Mouse (Mus musculus) ES-Bruce4 (cell line): ENCODE measurements around the gene Hist1h2br. TPM values are rescaled to one million over a fixed set of nuclear protein-coding genes. Genes with fewer than 3 reads are reported as not detected.

ENCODE experiments used
- H3K27ac ChIP-seq: 2 replicates; pipeline ENCODE4 v1.5.1; 2012; ENCODE audit warnings: low read length, inconsistent platforms; ENCODE audit not compliant: insufficient read depth
- H3K27me3 ChIP-seq: 2 replicates; pipeline ENCODE4 v1.6.1; 2012; ENCODE audit warnings: mild to moderate bottlenecking, low read length, inconsistent platforms; ENCODE audit not compliant: control insufficient read depth, poor library complexity, insufficient read depth, severe bottlenecking
- H3K36me3 ChIP-seq: 2 replicates; pipeline ENCODE4 v1.6.1; 2012; ENCODE audit warnings: inconsistent platforms, mild to moderate bottlenecking, low read length, moderate library complexity; ENCODE audit not compliant: control insufficient read depth, poor library complexity, insufficient read depth, severe bottlenecking
- H3K4me1 ChIP-seq: one replicate; pipeline ENCODE4 v1.8.1; 2011; ENCODE audit warnings: low read length; ENCODE audit not compliant: control insufficient read depth, insufficient read depth
- H3K4me3 ChIP-seq: 2 replicates; pipeline ENCODE4 v1.5.1; 2011; ENCODE audit warnings: low read depth, mild to moderate bottlenecking, low read length
- H3K9ac ChIP-seq: 2 replicates; pipeline ENCODE4 v1.6.1; 2012; ENCODE audit warnings: low read depth, mild to moderate bottlenecking, inconsistent platforms; ENCODE audit not compliant: poor library complexity, severe bottlenecking
- H3K9me3 ChIP-seq: replicated peaks from 2 replicates; pipeline ENCODE4 v1.6.1; 2012; ENCODE audit warnings: mild to moderate bottlenecking, low read length, inconsistent platforms; ENCODE audit not compliant: control insufficient read depth, poor library complexity, insufficient read depth, severe bottlenecking
- CTCF ChIP-seq: IDR thresholded peaks from one replicate; pipeline ENCODE4 v1.8.1; 2011; ENCODE audit warnings: low read depth, low read length
- EP300 ChIP-seq: IDR thresholded peaks from 2 replicates; pipeline ENCODE4 v1.6.1; 2011; ENCODE audit warnings: low read depth, low read length; ENCODE audit not compliant: insufficient read depth
- POLR2A ChIP-seq: IDR thresholded peaks from one replicate; pipeline ENCODE4 v1.8.1; 2011; ENCODE audit warnings: low read length; ENCODE audit not compliant: insufficient read depth
- polyA plus RNA-seq: library from polyadenylated mRNA; stranded (reverse); fragments of >200 nt; gene quantifications from 2 replicates; pipeline ENCODE4 v1.2.4, GENCODE M21; 2011; ENCODE audit warnings: low read depth; ENCODE audit not compliant: missing spikeins, insufficient read depth, insufficient read length

Gene Hist1h2br
- polyA plus RNA-seq, 1 experiment, result 27.4 TPM

DNA sequence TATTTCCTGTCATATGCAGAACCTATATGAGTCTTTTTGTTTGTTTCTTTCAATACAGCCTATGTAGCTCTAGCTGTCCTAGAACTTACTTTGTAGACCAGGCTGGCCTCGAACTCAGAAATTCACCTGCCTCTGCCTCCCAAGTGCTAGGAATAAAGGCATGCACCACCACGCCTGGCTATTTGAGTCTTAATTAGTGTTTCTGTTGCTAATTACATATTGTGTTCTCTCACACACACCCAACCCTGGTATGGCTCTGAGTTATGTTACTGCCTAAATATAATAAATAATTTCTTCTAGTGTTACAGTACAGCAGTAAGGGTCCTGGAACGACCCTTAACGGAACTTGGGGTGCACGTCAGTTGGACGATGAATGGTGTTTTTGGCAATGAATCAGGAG lies 47.2 kb downstream of the Hist1h2br start:
- no peak for TF ChIP-seq EP300
- no peak for TF ChIP-seq CTCF
- TF ChIP-seq POLR2A, result no peak
- H3K9me3 ChIP-seq, result no peaks in the 10 kb centered on the region

GRCm38 (mm10) chr13:21881878-21882669 lies 48.5 kb downstream of the Hist1h2br start:
- Histone ChIP-seq H3K27me3 (no peaks in the 10 kb centered on the region), H3K36me3 (no peaks in the 10 kb centered on the region), H3K4me1 (no peaks in the 10 kb centered on the region), H3K9ac (peak overlapping the region; percentile 94), H3K9me3 (no peaks in the 10 kb centered on the region), H3K27ac (peak overlapping the region; percentile 62), H3K4me3 (peak overlapping the region; percentile 98)
- TF ChIP-seq CTCF (no peak), EP300 (no peak), POLR2A (no peak)

More for the DNA sequence above, 47.2 kb downstream of the Hist1h2br start:
- Histone ChIP-seq H3K4me3 (no peak overlapping the region), H3K4me1 (no peaks in the 10 kb centered on the region), H3K36me3 (no peaks in the 10 kb centered on the region), H3K27ac (no peak overlapping the region), H3K9ac (no peak overlapping the region), H3K27me3 (no peaks in the 10 kb centered on the region)

GRCm38 (mm10) chr13:21882760-21883405 lies 49.3 kb downstream of the Hist1h2br start:
- peak overlapping the region; percentile 94 for H3K9ac ChIP-seq
- H3K9me3 ChIP-seq, result no peaks in the 10 kb centered on the region
- TF ChIP-seq EP300 (no peak), POLR2A (no peak), CTCF (no peak)
- H3K4me3 ChIP-seq, result peak overlapping the region; percentile 99
- no peak overlapping the region for H3K27ac ChIP-seq
- no peaks in the 10 kb centered on the region for H3K4me1 ChIP-seq
- H3K36me3 ChIP-seq, result no peaks in the 10 kb centered on the region
- H3K27me3 ChIP-seq, result no peaks in the 10 kb centered on the region

- H3K27ac ChIP-seq, result no peak overlapping the region
- peak overlapping the region; percentile 94 for H3K9ac ChIP-seq
- H3K36me3 ChIP-seq, result no peaks in the 10 kb centered on the region
- peak overlapping the region; percentile 49 for H3K4me3 ChIP-seq
- TF ChIP-seq CTCF, result no peak
- TF ChIP-seq POLR2A, result no peak
- no peak for TF ChIP-seq EP300
- H3K27me3 ChIP-seq, result no peaks in the 10 kb centered on the region
- no peaks in the 10 kb centered on the region for H3K4me1 ChIP-seq
- no peaks in the 10 kb centered on the region for H3K9me3 ChIP-seq
These were observed 49.9 kb downstream of the Hist1h2br start for GRCm38 (mm10) chr13:21883407-21883806.

DNA sequence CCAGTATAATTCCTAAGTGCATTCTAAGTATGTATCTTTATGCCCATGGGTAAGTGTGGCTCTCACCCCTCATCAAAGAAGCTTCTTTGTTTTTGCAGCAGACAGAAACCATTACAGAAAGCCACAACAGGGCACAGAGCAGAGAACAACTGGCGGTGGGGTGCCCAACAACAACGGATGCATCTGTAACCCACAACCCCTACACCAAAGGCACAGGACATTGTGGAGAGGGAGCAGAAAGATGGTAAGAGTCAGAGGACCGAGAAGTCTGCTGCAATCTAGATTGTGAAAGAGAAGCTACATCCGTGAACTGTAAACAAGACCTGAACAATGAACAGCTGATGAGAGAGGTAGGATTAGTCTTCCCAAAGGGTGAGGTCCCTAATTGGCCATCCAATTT lies 51.0 kb downstream of the Hist1h2br start:
- no peak overlapping the region for H3K4me3 ChIP-seq
- no peak for TF ChIP-seq EP300
- no peak for TF ChIP-seq POLR2A
- no peak for TF ChIP-seq CTCF
- H3K9ac ChIP-seq, result no peak overlapping the region
- no peaks in the 10 kb centered on the region for H3K36me3 ChIP-seq
- no peak overlapping the region for H3K27ac ChIP-seq
- no peaks in the 10 kb centered on the region for H3K9me3 ChIP-seq
- H3K4me1 ChIP-seq, result no peaks in the 10 kb centered on the region
- no peaks in the 10 kb centered on the region for H3K27me3 ChIP-seq

Other genes starting within 250 kb of the Hist1h2br start
- gene Olfr1362, start 219.7 kb upstream of the Hist1h2br start, polyA plus RNA-seq, result not detected in 2 replicates
- not detected in 2 replicates for gene Olfr11, start 191.2 kb upstream of the Hist1h2br start, polyA plus RNA-seq
- not detected in 2 replicates for gene Olfr1361, start 170.4 kb upstream of the Hist1h2br start, polyA plus RNA-seq
- not detected in 2 replicates for gene Olfr1360, start 156.3 kb upstream of the Hist1h2br start, polyA plus RNA-seq
- gene Olfr1359, start 135.6 kb upstream of the Hist1h2br start, polyA plus RNA-seq, result not detected in 2 replicates
- gene Hist1h2bl, start 117.6 kb upstream of the Hist1h2br start, polyA plus RNA-seq, result 25.5 and 27.2 TPM in 2 replicates
- 3.6 TPM in 1 of 2 replicates, not detected in the other for gene Hist1h2ai, start 117.3 kb upstream of the Hist1h2br start, polyA plus RNA-seq
- 25.3 and 31.8 TPM in 2 replicates for gene Hist1h3h, start 116.1 kb upstream of the Hist1h2br start, polyA plus RNA-seq
- gene Hist1h2bm, start 111.7 kb upstream of the Hist1h2br start, polyA plus RNA-seq, result 14.2 and 21.7 TPM in 2 replicates
- 8.2 and 13.4 TPM in 2 replicates for gene Hist1h4j, start 98.7 kb upstream of the Hist1h2br start, polyA plus RNA-seq
- 16.3 and 17.1 TPM in 2 replicates for gene Hist1h4k, start 83.2 kb upstream of the Hist1h2br start, polyA plus RNA-seq
- gene Hist1h2ak, start 79.9 kb upstream of the Hist1h2br start, polyA plus RNA-seq, result 6.7 and 7.5 TPM in 2 replicates
- gene Hist1h2bn, start 79.6 kb upstream of the Hist1h2br start, polyA plus RNA-seq, result 19.3 and 20.7 TPM in 2 replicates
- 7.4 and 9.2 TPM in 2 replicates for gene Hist1h1b, start 53.1 kb upstream of the Hist1h2br start, polyA plus RNA-seq
- not detected in 2 replicates for gene Hist1h3i, start 50.4 kb upstream of the Hist1h2br start, polyA plus RNA-seq
- not detected in 2 replicates for gene Hist1h2an, start 46.5 kb upstream of the Hist1h2br start, polyA plus RNA-seq
- gene Hist1h2bp, start 46.3 kb upstream of the Hist1h2br start, polyA plus RNA-seq, result 2.5 TPM in 1 of 2 replicates, not detected in the other
- 16.9 and 28.4 TPM in 2 replicates for gene Hist1h2bq, start 23.5 kb upstream of the Hist1h2br start, polyA plus RNA-seq
- gene Hist1h2ao, start 23.3 kb upstream of the Hist1h2br start, polyA plus RNA-seq, result not detected in 2 replicates
- gene Hist1h4m, start 22.0 kb upstream of the Hist1h2br start, polyA plus RNA-seq, result 12.0 and 17.7 TPM in 2 replicates
- 16.5 and 26.2 TPM in 2 replicates for gene Hist1h4n, start 1.5 kb upstream of the Hist1h2br start, polyA plus RNA-seq
- 47.5 and 51.1 TPM in 2 replicates for gene Hist1h2ap, start 236 bp upstream of the Hist1h2br start, polyA plus RNA-seq
- 8.1 and 11.5 TPM in 2 replicates for gene Zfp184, start 111.4 kb downstream of the Hist1h2br start, polyA plus RNA-seq
- gene Pom121l2, start 147.5 kb downstream of the Hist1h2br start, polyA plus RNA-seq, result not detected in 2 replicates
- gene Prss16, start 176.0 kb downstream of the Hist1h2br start, polyA plus RNA-seq, result 4.1 and 6.9 TPM in 2 replicates
- 13.0 and 17.2 TPM in 2 replicates for gene Hist1h2ah, start 201.8 kb downstream of the Hist1h2br start, polyA plus RNA-seq
- 54.4 and 58.6 TPM in 2 replicates for gene Hist1h2bk, start 202.1 kb downstream of the Hist1h2br start, polyA plus RNA-seq
- gene Hist1h4i, start 207.6 kb downstream of the Hist1h2br start, polyA plus RNA-seq, result 5.6 and 6.5 TPM in 2 replicates
- gene Hist1h2ag, start 209.2 kb downstream of the Hist1h2br start, polyA plus RNA-seq, result 6.3 and 7.9 TPM in 2 replicates
- 14.6 and 19.9 TPM in 2 replicates for gene Hist1h2bj, start 209.5 kb downstream of the Hist1h2br start, polyA plus RNA-seq